Mouse (Mus musculus) heart, postnatal 10 days (tissue): ENCODE measurements at regions not wholly inside any gene's neighbourhood (a gene's known extent, or its start where the extent isn't known, plus 50 kb on each side); places are given as distances from the start of the nearest gene placed in this dataset.
"Not testable (repeated sequence)": the region's sequence is repeated elsewhere in the genome, so short reads cannot be mapped to it uniquely, and the experiment has no call there.

Source experiments
- DNase-seq, 2 experiments: peaks; one replicate each; pipeline ENCODE4 v3.0.0; 2021
- intact Hi-C: fragments of 180-260 bp; cut with DNase I; formaldehyde crosslinking; loops from one replicate; pipeline ENCODE4 v1.15.1; 2025

GRCm38 (mm10) chr14:53283350-53284141 is 788.0 kb upstream of the Olfr1507 start:
- intact Hi-C loops, result not testable (repeated sequence)

GRCm38 (mm10) chr14:53273218-53273617 is 777.7 kb upstream of the Olfr1507 start:
- DNase-seq, intact Hi-C loops: not testable (repeated sequence)

More at GRCm38 (mm10) chr14:53283350-53284141, 788.0 kb upstream of the Olfr1507 start:
- DNase-seq, result not testable (repeated sequence)

GRCm38 (mm10) chr14:53267693-53268092 is 772.1 kb upstream of the Olfr1507 start:
- intact Hi-C loops, DNase-seq: not testable (repeated sequence)

GRCm38 (mm10) chr14:53255962-53256361 is 760.4 kb upstream of the Olfr1507 start:
- intact Hi-C loops, result not testable (repeated sequence)

GRCm38 (mm10) chr14:53253470-53253869 is 757.9 kb upstream of the Olfr1507 start:
- intact Hi-C loops, DNase-seq: not testable (repeated sequence)

More at GRCm38 (mm10) chr14:53255962-53256361, 760.4 kb upstream of the Olfr1507 start:
- not testable (repeated sequence) for DNase-seq

GRCm38 (mm10) chr14:53231142-53231541 is 735.6 kb upstream of the Olfr1507 start:
- intact Hi-C loops, DNase-seq: not testable (repeated sequence)

GRCm38 (mm10) chr14:53224789-53225188 is 729.2 kb upstream of the Olfr1507 start:
- intact Hi-C loops, result not testable (repeated sequence)

GRCm38 (mm10) chr14:53210554-53210953 is 715.0 kb upstream of the Olfr1507 start:
- intact Hi-C loops, DNase-seq: not testable (repeated sequence)

More at GRCm38 (mm10) chr14:53224789-53225188, 729.2 kb upstream of the Olfr1507 start:
- not testable (repeated sequence) for DNase-seq

- intact Hi-C loops, DNase-seq: not testable (repeated sequence)
Measured at GRCm38 (mm10) chr14:53209258-53209657, 713.7 kb upstream of the Olfr1507 start.

GRCm38 (mm10) chr14:53190931-53191330 is 695.4 kb upstream of the Olfr1507 start:
- intact Hi-C loops, DNase-seq: not testable (repeated sequence)

- intact Hi-C loops, DNase-seq: not testable (repeated sequence)
Measured at GRCm38 (mm10) chr14:53174099-53174498, 678.5 kb upstream of the Olfr1507 start.

- DNase-seq, intact Hi-C loops: not testable (repeated sequence)
Measured at GRCm38 (mm10) chr14:53166327-53166726, 670.8 kb upstream of the Olfr1507 start.

GRCm38 (mm10) chr14:53159012-53159411 is 663.5 kb upstream of the Olfr1507 start:
- DNase-seq, intact Hi-C loops: not testable (repeated sequence)

- DNase-seq, result peak in 1 of 2 experiments; percentile 1
- intact Hi-C loops, result not testable (repeated sequence)
Measured at GRCm38 (mm10) chr14:53134783-53135182, 639.2 kb upstream of the Olfr1507 start.

GRCm38 (mm10) chr14:53132390-53132789 is 636.8 kb upstream of the Olfr1507 start:
- intact Hi-C loops, result not testable (repeated sequence)
- DNase-seq, result peak; percentile 5 to 21

- intact Hi-C loops, result not testable (repeated sequence)
- DNase-seq, result peak; percentile 11 to 37
Measured at GRCm38 (mm10) chr14:53121704-53122103, 626.2 kb upstream of the Olfr1507 start.

- intact Hi-C loops, DNase-seq: not testable (repeated sequence)
Measured at GRCm38 (mm10) chr14:53109732-53110131, 614.2 kb upstream of the Olfr1507 start.

- DNase-seq, intact Hi-C loops: not testable (repeated sequence)
Measured at GRCm38 (mm10) chr14:53101362-53101761, 605.8 kb upstream of the Olfr1507 start.

GRCm38 (mm10) chr14:53090921-53091320 is 595.4 kb upstream of the Olfr1507 start:
- intact Hi-C loops, DNase-seq: not testable (repeated sequence)

GRCm38 (mm10) chr14:53081853-53082252 is 586.3 kb upstream of the Olfr1507 start:
- intact Hi-C loops, DNase-seq: not testable (repeated sequence)

GRCm38 (mm10) chr14:53081024-53081711 is 585.6 kb upstream of the Olfr1507 start:
- DNase-seq, intact Hi-C loops: not testable (repeated sequence)
